Mouse (Mus musculus) adrenal gland, adult (tissue): ENCODE results near the gene Zcchc13.
A peak's percentile ranks its signal among the peaks of the same experiment; 100 is the strongest.
"Not testable (repeated sequence)": the region's sequence is repeated elsewhere in the genome, so short reads cannot be mapped to it uniquely, and the experiment has no call there.

Experiments used
- DNase-seq, 2 experiments: peaks; one replicate each; pipeline ENCODE4 v3.0.0; 2022 to 2023; ENCODE audit warnings: low spot score in 1 of 2; ENCODE audit not compliant: inconsistent age in 2 of 2

Zcchc13 gene

DNA sequence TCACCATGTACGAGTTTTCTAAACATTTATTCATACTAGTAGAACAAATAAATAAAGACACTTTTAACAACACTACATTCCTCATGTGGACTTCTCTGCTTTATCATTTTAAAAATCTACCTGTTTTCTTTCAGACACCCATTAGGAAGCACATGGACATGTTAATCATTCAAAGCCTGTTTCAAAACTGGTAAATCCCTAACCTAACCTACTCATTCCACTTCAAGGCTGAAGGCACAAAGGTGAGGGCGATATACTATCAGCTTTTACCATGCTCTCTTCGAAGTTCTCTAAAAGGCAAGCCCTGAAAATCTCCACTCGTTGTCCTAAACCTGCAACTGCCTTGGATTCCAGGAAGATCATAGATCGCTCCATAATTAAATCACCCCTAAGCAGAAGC lies 8.2 kb downstream of the Zcchc13 start:
- no peak for DNase-seq

DNA sequence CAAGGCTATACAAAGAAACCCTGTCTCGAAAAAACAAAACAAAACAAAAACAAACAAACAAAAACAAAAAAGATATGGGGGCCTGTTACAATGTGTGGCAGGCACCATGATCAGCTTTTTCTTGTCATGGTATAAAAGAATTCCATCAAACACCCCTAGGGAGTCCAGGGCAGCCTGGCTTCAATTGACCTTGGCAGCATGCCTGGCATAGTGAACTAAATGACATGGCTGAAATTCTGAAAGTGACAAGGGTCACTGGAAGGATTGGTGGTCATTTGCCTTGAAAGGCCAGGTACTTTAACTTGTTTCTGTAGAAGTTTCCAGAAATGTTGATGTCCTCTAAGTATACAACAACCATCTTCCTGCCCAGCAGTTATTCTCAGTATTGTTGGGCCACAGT lies 13.9 kb downstream of the Zcchc13 start:
- DNase-seq = no peak

DNA sequence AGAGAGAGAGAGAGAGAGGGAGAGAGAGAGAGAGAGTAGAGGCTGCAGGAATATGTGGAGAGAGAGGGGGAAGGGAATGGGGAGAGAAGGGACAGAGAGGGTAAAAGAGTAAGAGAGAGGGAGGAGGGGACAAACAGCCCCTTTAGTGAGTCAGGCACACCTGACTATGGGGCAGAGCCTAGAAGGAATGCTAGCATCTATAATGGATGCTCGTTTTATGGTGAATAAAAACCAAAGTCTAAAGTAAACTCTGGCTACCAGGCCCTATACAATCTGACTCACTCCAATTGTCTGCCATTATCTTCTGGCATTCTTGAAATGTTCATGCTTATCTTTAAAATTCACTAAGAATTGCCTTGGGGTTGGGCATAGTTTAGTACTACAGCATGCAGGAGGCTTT lies 21.7 kb downstream of the Zcchc13 start:
- DNase-seq = no peak

DNA sequence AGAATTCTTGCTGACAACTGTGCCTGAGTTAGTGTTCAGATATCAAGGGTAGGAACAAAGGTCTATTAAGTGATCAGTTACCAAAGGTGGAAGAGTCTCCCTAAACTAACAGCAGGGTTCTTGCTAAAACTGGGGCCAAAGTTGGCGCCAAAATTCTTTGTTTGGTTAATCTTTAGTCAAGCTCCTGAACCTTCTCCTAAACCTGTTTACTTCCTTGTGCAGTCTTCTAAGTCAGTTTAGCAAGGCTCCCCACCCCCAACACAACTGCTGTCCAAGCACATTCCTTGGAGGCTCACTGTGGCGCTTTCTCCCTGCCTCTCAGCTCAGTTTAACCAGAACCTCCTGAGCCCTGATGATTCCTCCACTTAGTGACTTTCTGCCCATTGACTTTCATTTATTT lies 22.6 kb downstream of the Zcchc13 start:
- DNase-seq = no peak

DNA sequence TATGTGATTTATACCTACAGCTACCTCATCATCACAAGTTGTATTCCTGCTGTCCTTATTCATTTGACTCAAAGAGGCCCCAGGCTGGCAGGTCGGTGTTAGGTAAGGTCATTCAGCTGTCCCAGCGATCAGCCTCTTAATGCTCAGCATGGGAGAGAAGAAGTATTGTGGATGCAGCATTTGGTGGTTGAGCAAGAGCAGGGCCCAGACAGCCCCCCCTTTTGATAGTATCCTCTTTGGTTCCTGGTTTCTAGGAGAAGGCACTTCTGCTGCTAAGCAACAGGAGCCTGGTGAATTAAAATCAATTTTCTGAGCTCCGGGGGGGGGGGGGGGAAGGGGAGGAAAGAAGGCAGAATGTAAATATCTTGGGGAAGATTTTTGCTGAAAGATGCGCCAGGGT lies 28.6 kb downstream of the Zcchc13 start:
- no peak for DNase-seq

DNA sequence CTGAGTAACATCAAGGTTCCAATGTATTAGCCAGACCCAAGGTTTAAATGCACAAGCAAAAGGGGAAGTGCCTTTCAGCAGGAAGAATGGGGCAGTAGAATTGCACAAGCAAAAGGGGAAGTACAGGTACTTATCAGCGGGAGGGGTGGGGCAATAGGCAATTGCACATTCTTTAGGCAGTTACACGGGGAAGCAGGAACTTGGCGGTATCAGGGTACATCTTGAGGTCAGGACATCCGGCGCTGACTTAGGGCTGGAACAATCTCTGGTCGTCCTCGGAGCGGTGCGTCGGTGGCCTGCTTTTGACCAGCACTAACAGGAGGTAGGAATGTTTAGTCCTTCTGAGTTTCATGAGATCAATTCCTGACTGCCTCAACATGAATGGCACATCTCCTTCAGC lies 34.1 kb downstream of the Zcchc13 start:
- DNase-seq = not testable (repeated sequence)

DNA sequence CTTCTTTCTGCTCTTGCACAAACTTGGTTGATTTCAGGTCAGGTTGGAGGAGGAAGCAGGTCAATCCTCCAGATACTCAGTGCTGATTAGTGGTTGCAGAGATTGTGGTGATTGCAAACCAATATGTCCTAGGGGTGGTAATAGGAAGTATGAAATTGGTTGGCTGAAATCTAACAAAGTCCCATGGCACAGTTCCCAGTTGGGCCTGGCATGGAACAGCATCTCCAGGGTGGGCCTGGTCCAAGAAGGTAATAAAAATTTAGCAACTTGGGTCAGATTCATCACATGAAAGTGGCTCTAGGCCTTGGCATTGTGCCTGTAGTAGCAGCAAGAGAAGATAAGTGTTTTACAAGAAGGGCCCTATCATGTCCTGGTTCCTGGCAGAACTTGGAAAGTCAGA lies 39.9 kb downstream of the Zcchc13 start:
- DNase-seq = peak in 1 of 2 experiments; percentile 37

DNA sequence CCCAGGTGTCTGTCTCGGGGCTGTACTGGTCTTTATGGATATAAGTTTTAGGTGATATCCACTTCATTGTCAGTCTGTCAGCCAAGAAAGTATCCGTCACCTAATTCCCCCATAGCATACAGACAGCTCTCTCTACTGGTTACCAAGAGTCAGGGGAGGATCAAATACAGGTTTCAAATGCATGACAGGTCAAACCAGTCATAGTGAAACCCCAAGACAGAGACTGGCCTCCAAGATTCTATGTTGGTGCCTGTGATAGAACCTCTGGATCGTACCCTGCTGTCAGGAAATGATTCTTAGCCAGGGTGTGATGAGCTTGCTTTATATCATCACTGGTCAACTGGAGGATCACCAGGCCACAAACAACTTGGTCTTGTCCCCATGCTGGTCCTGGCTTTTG lies 43.4 kb downstream of the Zcchc13 start:
- DNase-seq = no peak

DNA sequence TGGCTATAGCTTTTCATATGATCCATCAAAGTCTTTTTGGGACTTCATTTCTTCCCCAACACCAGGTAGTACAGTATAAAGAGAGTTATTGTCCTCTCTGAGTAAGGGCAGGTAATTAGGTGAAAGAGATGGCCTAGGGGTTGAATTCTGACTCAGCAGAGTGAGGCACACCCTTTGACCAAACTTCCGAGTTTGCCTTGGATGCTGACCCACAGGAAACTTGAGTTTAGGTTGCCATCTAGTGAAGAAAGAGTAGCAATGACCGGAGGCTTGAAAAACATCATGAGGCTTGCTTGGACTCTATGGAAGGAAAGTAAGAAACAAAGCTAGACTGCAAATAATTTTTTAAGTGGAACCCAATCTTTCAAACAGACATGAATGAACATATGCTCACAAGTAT lies 44.3 kb downstream of the Zcchc13 start:
- peak in 1 of 2 experiments; percentile 55 for DNase-seq
